Mouse (Mus musculus) CD4-positive, CD25-positive, alpha-beta regulatory T cell, adult 4 months (primary cell): Measurements from ENCODE around the gene Sspn. TPM values are rescaled to one million over a fixed set of nuclear protein-coding genes. Genes with fewer than 3 reads are reported as not detected.

Source experiments
- polyA plus RNA-seq, 2 experiments: library from polyadenylated mRNA; unstranded; fragments of 100-300 nt; shearing (Covaris generic); gene quantifications; one replicate each; pipeline ENCODE4 v1.2.1; 2017

Sspn gene
- polyA plus RNA-seq, 2 experiments from 2014 or later, result not detected

Other genes starting within 250 kb of the Sspn start
- under 1 TPM in 1 of 2 experiments, not detected in 1; 0.13 TPM for gene Rassf8, start 184.9 kb upstream of the Sspn start, polyA plus RNA-seq
- under 1 TPM; 0.22 to 0.26 TPM for gene Bhlhe41, start 66.1 kb upstream of the Sspn start, polyA plus RNA-seq